Mouse (Mus musculus) mature B cell (primary cell): ENCODE data around the gene Apba3.

Source experiments
- in situ Hi-C: fragments of 300-500 bp; cut with MboI; formaldehyde crosslinking; loops from 2 replicates; pipeline ENCODE4 v1.14.3; 2019

Apba3 gene

GRCm38 (mm10) chr10:81252424-81253419 lies 14.0 kb upstream of the Apba3 start, which contains the start of gene Matk:
TSS of gene Matk (plus strand) at chr10:81252935.
- in situ Hi-C loops, result no loop called here

- in situ Hi-C loops, result no loop called here
Measured at GRCm38 (mm10) chr10:81254886-81255285, 11.9 kb upstream of the Apba3 start.

DNA sequence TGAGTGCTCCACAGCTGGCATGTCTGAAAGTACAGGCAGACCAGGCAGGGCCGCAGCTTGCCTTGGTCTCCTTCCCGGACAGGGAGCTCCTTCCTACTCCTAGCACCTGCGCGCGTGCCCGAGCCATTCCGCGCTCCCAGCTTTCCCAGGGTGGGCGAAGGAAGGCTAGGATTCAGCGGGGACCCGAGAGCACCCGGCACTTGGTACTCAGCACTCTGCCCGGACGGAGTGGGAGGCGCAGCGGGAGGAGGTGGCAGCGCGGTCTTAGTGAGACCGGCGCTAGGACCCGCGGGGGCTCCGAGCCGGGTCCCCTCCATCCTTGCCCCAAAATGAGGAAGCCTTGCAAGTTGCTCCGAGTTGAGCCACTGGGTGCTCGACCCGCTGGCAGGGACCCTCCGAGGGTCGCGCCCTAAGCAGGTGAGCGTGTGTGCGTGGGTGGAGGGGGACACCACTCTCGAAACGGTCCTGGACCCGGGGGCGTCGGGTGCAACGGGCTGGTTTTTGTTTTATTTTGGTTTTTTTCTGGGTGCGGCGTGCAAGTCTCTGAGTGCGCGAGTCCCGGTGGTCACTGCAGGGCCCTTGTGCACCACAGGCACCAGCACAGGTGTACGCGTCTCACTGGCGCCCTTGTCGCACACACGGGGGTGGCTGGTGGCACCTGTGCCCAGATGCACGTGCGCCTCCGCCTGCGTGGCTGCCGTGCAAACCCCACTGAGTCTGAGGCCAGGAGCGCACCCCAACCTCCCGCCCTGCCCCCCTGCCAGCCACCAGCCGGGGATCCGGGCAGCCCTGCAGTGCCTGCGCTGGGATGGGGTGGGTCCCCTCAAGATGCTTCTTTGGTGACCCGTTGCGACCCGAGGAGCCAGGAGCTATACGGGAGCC lies 9.4 kb upstream of the Apba3 start:
- in situ Hi-C loops, result no loop called here

- in situ Hi-C loops, result no loop called here
Measured at GRCm38 (mm10) chr10:81259225-81259884, 7.4 kb upstream of the Apba3 start.

DNA sequence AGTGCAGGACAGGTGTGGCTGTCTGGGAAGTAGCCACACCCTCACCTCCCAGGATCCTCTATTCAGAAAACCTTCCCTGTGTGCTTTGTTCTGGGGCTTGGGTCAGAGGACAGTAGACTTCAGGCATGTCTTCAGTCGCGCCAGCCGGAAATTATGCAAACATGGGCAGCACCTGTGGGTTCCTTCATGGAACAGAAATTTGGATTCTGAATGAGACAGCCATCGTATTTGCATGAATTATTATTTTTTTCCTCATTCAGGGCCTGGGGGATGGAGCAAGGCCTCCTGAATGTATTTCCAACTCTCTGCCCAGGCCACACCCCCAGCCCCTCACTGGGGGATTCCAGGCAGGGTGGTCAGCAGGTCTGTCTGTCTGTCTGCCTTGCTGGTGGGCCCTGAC lies 5.7 kb upstream of the Apba3 start:
- in situ Hi-C loops, result no loop called here

DNA sequence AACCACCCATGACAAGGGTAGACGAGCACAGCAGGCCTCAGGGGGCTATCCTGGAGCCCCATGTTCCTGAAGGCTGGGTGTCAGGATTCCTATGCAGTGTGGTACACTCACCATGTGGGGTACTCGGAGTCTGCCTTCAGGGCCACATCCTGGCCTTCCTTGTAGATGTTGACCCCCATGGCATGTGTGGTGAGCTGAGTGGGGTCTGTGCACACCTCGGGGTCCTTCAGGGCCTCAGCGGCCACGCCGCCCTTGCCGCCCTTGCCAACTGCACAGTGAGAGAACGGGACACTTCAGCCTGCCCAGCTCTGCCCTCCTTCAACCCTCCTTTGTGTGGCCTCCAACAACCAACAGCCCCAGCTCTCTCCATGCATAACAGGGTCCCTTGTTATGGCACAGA lies 1.2 kb upstream of the Apba3 start:
- in situ Hi-C loops, result no loop called here

DNA sequence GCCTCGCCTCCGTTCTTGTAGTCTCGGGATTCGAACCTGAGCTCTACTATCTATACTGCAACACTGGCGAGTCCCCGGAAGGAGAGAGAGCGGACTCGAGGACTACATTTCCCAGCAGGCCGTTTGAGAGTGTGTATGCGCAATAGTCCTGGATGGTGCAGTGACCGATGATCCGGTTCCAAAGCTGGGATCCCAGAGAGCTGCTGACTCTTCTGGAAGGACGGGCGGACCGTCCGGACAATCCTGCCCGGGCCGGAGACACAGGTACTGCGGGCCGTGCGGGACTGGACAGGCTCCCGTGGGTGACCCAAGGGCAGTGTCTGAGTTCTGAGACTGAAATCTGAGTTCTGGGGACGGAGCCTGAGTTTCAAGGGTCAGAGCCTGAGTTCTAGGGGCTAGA lies 1.3 kb downstream of the Apba3 start:
- in situ Hi-C loops, result no loop called here

GRCm38 (mm10) chr10:81268643-81269412 lies 2.1 kb downstream of the Apba3 start:
- in situ Hi-C loops, result no loop called here

GRCm38 (mm10) chr10:81272356-81272755 lies 5.6 kb downstream of the Apba3 start:
- in situ Hi-C loops, result no loop called here

GRCm38 (mm10) chr10:81273842-81274241 lies 7.1 kb downstream of the Apba3 start:
- in situ Hi-C loops, result no loop called here

GRCm38 (mm10) chr10:81277676-81278075 lies 10.9 kb downstream of the Apba3 start:
- in situ Hi-C loops, result no loop called here

DNA sequence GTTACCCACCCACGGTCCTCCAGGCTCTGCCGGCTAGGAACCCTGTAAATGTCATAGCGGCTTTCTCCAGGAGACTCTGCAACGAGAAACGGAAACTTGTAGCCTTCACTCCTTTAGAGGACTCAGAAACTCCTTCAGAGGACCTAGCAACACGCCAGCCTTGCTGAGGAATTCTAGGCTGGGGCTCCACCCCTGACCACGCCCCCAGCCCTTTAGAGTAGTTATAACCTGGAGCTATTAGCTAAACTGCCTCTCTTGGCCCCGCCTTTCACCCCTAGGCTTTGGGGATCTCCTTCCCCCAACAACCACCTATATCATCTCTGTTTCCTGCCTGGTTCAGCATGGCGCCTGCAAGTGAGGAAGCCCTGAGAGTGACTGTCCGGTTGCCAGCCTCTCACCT lies 12.7 kb downstream of the Apba3 start:
- in situ Hi-C loops, result no loop called here

GRCm38 (mm10) chr10:81284189-81284588 lies 17.4 kb downstream of the Apba3 start:
- in situ Hi-C loops, result no loop called here

DNA sequence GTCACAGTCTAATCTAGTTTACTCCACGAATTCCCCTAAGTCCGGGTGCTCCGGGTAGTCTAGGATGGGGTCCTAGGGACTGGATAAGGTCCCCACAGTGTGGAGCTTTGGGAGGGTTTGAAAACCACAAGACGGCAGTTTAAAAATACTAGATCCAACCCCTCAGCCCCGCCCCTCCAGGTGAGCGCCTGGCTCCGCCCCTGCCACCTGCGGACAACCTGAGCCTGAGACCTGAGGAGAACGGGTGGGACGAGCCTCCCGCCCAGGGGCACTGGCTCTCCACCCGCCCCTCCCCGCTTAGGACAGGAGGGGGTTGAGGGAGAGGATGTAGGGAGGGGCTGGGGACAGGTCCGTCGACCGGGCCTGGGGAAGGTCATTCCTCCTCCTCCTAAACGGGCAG lies 18.0 kb downstream of the Apba3 start:
- in situ Hi-C loops, result no loop called here

DNA sequence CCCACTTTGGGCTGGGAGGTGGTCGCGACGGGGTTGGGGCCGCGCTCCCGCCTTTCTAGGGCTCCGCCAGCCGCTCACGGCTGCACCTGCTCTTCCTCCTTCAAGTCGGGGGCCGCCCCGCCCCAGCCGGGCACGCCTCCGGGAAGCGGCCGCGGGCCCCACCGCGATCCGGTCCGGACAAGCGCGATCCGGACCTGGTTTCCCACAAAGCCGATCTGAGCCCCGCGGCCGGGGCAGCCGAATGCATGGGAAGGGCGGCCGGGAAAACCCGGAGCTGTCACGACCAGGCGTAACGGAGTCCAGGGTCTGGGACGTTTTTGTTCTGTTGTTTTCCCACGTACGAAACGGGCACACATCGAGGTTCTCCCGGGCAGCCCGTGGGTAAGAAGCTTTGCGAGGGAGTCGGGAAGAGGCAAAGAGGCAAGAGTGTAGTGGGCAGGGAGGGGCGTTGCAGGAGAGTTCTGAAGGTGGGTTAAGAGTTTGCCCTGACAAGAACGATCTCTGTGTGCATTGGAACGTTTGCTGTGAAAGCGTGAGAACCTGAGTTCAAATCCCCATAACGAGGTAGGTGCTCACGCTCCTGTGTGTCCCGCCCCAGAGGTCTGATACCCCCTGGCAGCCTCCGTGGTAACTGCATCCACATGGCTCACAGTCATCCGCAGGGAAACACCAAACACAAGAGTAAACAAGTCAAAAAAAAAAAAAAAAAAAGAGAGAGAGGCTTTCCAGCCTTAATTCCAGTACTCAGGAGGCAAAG lies 19.1 kb downstream of the Apba3 start:
- in situ Hi-C loops, result no loop called here

DNA sequence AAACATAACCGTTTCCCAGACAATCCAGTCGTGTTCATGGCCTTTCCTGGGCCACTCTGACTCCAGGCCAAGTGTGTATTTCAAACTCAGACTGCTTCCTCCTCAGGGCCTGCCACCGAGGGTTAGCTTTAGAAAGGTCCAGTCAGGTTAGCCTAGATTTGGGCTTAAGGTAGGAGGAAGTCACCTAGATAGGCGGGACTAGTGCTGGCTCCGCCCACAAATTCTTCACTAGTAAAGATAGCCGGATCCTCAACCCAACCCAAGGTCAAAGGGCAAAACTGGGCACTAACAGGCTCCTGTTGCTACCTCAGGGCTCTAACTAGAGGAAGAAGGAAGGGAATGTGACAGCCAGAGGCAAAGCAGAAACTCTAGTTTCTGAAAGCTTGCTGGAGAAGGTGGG lies 19.8 kb downstream of the Apba3 start:
- in situ Hi-C loops, result no loop called here

- in situ Hi-C loops, result no loop called here
Measured at GRCm38 (mm10) chr10:81287513-81288157, 20.9 kb downstream of the Apba3 start.

DNA sequence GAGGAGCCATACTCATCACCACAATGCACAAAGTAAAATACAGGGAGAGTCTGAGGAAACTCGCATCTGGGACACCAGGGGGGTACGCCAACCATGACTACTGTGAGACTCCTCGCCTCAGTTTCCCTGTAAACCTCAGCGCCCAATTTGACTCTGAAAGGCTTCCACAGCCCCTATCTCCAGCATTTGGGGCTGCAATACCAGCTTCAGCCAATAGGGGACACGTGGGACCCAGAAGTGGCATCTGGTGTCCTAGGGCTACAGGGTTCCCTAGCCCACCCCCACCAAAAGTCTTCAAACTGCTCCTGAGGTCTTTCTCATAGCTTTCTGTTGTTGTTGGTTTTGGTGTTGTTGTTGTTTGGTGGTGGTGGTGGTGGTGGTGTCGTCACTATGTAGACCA lies 21.8 kb downstream of the Apba3 start:
- in situ Hi-C loops, result no loop called here

GRCm38 (mm10) chr10:81289278-81289677 lies 22.5 kb downstream of the Apba3 start:
- in situ Hi-C loops, result no loop called here

DNA sequence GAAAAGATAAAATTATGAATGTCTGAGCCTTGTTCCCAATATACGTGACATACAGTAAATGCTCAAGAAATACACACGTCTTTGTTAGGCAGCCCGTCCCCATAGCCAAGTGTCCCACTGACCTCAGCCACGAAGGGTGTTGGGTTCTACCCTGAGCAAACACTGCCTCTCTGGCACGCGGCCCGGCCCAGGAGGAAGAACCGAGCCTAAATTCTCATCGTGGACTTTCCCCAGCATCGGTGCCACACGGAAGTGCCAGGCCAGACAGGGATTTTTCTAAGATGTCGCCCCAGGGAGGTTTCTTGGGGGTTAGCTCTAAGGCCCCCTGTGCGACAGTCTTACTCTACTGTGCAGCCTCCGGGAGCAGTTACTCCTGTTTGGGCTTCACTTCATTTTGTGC lies 23.1 kb downstream of the Apba3 start:
- in situ Hi-C loops, result loop anchor here (10.0 kb wide), 1 partner anchor 55 kb away; the partner anchor contains the start of gene Gipc3
